Mouse (Mus musculus): ENCODE data around the gene Plek2. TPM values are rescaled to one million over a fixed set of nuclear protein-coding genes. Genes with fewer than 3 reads are reported as not detected.

Plek2 gene
- 1.2 TPM for polyA plus RNA-seq (2015; fragmentation: Illumina TruSeq; extraction: RNeasy Lipid Tissue Mini Kit (QIAGEN cat#74804); ENCODE audit: insufficient read depth, low read depth, low replicate concordance)

GRCm38 (mm10) chr12:78906707-78907162 lies at the start of gene Plek2:
Gene Plek2 (minus strand): TSS chr12:78906964.

DNA sequence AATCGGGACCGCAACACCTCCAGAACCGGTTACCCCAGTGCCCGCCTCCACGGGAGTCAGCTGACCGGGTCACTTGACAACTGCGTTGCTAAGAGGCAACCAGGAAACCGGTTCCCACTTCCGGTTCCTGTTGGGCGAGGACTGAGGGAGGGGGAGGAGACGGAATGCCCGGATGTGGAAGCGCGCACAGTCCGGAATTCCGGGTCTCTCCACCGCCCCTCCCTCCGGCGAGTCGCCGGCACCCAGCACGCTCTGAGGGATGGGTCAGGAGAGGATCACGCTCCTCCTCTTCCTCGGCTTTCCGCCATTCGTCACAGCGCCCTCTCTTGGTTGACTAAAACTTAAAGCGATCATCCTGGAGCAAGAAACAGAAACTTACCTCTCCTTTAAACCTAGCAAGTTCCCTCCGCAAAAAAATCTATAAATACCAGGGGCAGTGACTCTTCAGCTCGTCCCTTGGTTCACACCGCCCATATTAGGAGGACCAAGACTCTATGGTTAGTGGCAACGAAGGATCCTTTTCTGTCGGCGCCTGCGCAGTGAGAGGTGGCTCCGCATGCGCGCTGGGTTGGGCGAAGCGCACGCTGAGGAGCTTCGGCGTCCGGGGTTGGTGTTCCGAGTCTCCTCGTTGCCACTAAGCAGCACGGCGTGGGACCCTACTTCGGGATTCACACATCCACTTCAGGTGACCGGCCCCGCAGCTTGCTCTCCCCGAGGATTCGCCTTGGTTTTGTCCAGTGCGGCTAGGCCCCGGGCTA lies 45.1 kb downstream of the Plek2 start, which contains the start of the genes Atp6v1d and Eif2s1:
Gene Atp6v1d (minus strand): TSS at position 143 of the 758 bp plus-strand sequence.
Gene Eif2s1 (plus strand): TSS at position 324 of the 758 bp plus-strand sequence.

Other genes starting within 250 kb of the Plek2 start
- not detected for gene Fam71d, start 215.4 kb downstream of the Plek2 start, polyA plus RNA-seq (2015; fragmentation: Illumina TruSeq; extraction: RNeasy Lipid Tissue Mini Kit (QIAGEN cat#74804); ENCODE audit: insufficient read depth, low read depth, low replicate concordance)
- gene Mpp5, start 158.1 kb downstream of the Plek2 start, polyA plus RNA-seq (2015; fragmentation: Illumina TruSeq; extraction: RNeasy Lipid Tissue Mini Kit (QIAGEN cat#74804); ENCODE audit: insufficient read depth, low read depth, low replicate concordance), result 3.3 TPM
- 15.9 TPM for gene Atp6v1d, start 45.3 kb downstream of the Plek2 start, polyA plus RNA-seq (2015; fragmentation: Illumina TruSeq; extraction: RNeasy Lipid Tissue Mini Kit (QIAGEN cat#74804); ENCODE audit: insufficient read depth, low read depth, low replicate concordance)
- gene Eif2s1, start 45.1 kb downstream of the Plek2 start, polyA plus RNA-seq (2015; fragmentation: Illumina TruSeq; extraction: RNeasy Lipid Tissue Mini Kit (QIAGEN cat#74804); ENCODE audit: insufficient read depth, low read depth, low replicate concordance), result 5.3 TPM
- 5.7 TPM for gene Tmem229b, start 100.7 kb upstream of the Plek2 start, polyA plus RNA-seq (2015; fragmentation: Illumina TruSeq; extraction: RNeasy Lipid Tissue Mini Kit (QIAGEN cat#74804); ENCODE audit: insufficient read depth, low read depth, low replicate concordance)
- gene Plekhh1, start 122.2 kb upstream of the Plek2 start, polyA plus RNA-seq (2015; fragmentation: Illumina TruSeq; extraction: RNeasy Lipid Tissue Mini Kit (QIAGEN cat#74804); ENCODE audit: insufficient read depth, low read depth, low replicate concordance), result 1.6 TPM
- gene Pigh, start 182.7 kb upstream of the Plek2 start, polyA plus RNA-seq (2015; fragmentation: Illumina TruSeq; extraction: RNeasy Lipid Tissue Mini Kit (QIAGEN cat#74804); ENCODE audit: insufficient read depth, low read depth, low replicate concordance), result 4.6 TPM
- gene Arg2, start 223.8 kb upstream of the Plek2 start, polyA plus RNA-seq (2015; fragmentation: Illumina TruSeq; extraction: RNeasy Lipid Tissue Mini Kit (QIAGEN cat#74804); ENCODE audit: insufficient read depth, low read depth, low replicate concordance), result 2.0 TPM